Mouse (Mus musculus) liver, embryonic 14.5 days (tissue): ENCODE measurements around the gene Ehmt1. TPM values are rescaled to one million over a fixed set of nuclear protein-coding genes. Genes with fewer than 3 reads are reported as not detected.
A peak's percentile ranks its signal among the peaks of the same experiment; 100 is the strongest.

Experiments used
- ATAC-seq: fragments of 200-750 bp; cut with Nextera tagmentation; 2 replicates; pipeline ENCODE4 v1.8.0; 2017; ENCODE audit warnings: moderate number of reproducible peaks, mild to moderate bottlenecking, moderate library complexity; ENCODE audit not compliant: insufficient read depth
- DNase-seq, 3 experiments: peaks; one replicate each; pipeline ENCODE4 v3.0.0-alpha.2; 2012 to 2013; ENCODE audit warnings: low read depth in 3 of 3, low spot score in 3 of 3
- H3K27ac ChIP-seq: fragments of 300-500 bp; sonication (generic); 2 replicates; pipeline ENCODE4 v1.5.1; 2014; ENCODE audit warnings: moderate library complexity, mild to moderate bottlenecking, control low read depth, inconsistent platforms
- H3K27me3 ChIP-seq: fragments of 300-500 bp; sonication (generic); 2 replicates; pipeline ENCODE4 v1.6.1; 2014; ENCODE audit warnings: mild to moderate bottlenecking, low read length, moderate library complexity; ENCODE audit not compliant: control insufficient read depth, insufficient read depth
- H3K36me3 ChIP-seq: fragments of 300-500 bp; sonication (generic); replicated peaks from 2 replicates; pipeline ENCODE4 v1.6.1; 2014; ENCODE audit warnings: low read depth; ENCODE audit not compliant: control insufficient read depth, insufficient read depth
- H3K4me1 ChIP-seq, 2 experiments: fragments of 200-500 bp in 1 of 2; fragments of 300-500 bp in 1 of 2; sonication (generic) in 1 of 2; replicated peaks; 2 replicates each; pipeline ENCODE4 v1.6.1; 2012 to 2014; ENCODE audit warnings: antibody characterized with exemption in 1 of 2, inconsistent platforms in 1 of 2, low read length in 1 of 2; ENCODE audit not compliant: control insufficient read depth in 2 of 2, insufficient read depth in 2 of 2
- H3K4me2 ChIP-seq: fragments of 300-500 bp; sonication (generic); 2 replicates; pipeline ENCODE4 v1.6.1; 2014; ENCODE audit warnings: low read depth, mild to moderate bottlenecking, control low read depth, moderate library complexity
- H3K4me3 ChIP-seq, 2 experiments: fragments of 200-500 bp in 1 of 2; fragments of 300-500 bp in 1 of 2; sonication (generic) in 1 of 2; 2 replicates each; pipeline ENCODE4 v1.5.1; 2012 to 2014; ENCODE audit warnings: low read depth in 2 of 2, low read length in 2 of 2, mild to moderate bottlenecking in 2 of 2, control low read depth in 1 of 2, inconsistent platforms in 1 of 2, moderate library complexity in 1 of 2; ENCODE audit not compliant: insufficient read depth in 1 of 2
- H3K9ac ChIP-seq: fragments of 300-500 bp; sonication (generic); replicated peaks from 2 replicates; pipeline ENCODE4 v1.6.1; 2014; ENCODE audit warnings: mild to moderate bottlenecking, control low read depth, moderate library complexity
- H3K9me3 ChIP-seq: fragments of 300-500 bp; sonication (generic); 2 replicates; pipeline ENCODE4 v1.6.1; 2016; ENCODE audit warnings: low read length, mixed read lengths; ENCODE audit not compliant: control insufficient read depth
- CTCF ChIP-seq: IDR thresholded peaks from 2 replicates; pipeline ENCODE4 v1.5.1; 2016; ENCODE audit warnings: antibody characterized with exemption, low read depth, control low read depth
- EP300 ChIP-seq: IDR thresholded peaks from 2 replicates; pipeline ENCODE4 v1.6.1; 2016; ENCODE audit warnings: antibody characterized with exemption, low read depth
- WGBS: fragments of 180-500 bp; shearing (Covaris S2); extraction: QIAGEN DNeasy Blood & Tissue Kit; methylation state at CpG from one replicate; pipeline ENCODE4 v1.1.7; 2014; ENCODE audit not compliant: insufficient replicate concordance; 5-methylcytosine and 5-hydroxymethylcytosine counted together
- polyA plus RNA-seq, 2 experiments: library from polyadenylated mRNA; depleted of rRNA in 1 of 2; stranded (reverse) in 1 of 2; unstranded in 1 of 2; fragments of >200 nt; fragmentation: Nextera tagmentation in 1 of 2; extraction: Ambion mirVana in 1 of 2; gene quantifications; 2 replicates each; pipeline versions ENCODE4 v1.2.1 to v1.2.3; 2012 to 2014

Gene Ehmt1
- polyA plus RNA-seq, 2 experiments: 10.6 to 15.1 TPM

DNA sequence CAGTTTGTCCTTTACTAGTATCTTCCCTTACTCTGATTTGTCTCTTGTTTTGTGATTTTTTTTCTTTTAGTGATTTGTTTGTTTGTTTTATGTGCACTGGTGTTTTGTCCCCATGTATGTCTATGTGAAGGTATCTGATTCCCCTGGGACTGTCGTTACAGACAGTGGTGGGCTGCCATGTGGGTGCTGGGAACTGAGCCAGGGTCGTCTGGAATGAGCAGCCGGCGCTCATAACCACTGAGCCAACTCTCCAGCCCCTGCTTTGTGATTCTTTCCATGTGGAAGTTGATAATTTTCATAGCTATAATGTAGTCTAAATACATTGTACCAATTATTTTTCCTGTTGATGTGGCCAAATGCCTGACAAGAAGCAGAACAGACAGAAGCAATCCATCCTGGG, 148.6 kb downstream of the Ehmt1 start:
- Histone ChIP-seq H3K36me3 (no peaks in the 10 kb centered on the region), H3K27ac (no peak overlapping the region), H3K9ac (no peak overlapping the region), H3K9me3 (no peaks in the 10 kb centered on the region), H3K27me3 (no peaks in the 10 kb centered on the region), H3K4me2 (no peak overlapping the region), H3K4me1 (no peaks in the 10 kb centered on the region), H3K4me3 (no peak overlapping the region)
- no peak for TF ChIP-seq CTCF
- TF ChIP-seq EP300: no peak
- DNase-seq: no peak
- ATAC-seq: no peak
- WGBS: 65% methylated on average over 4 of the region's 4 CpGs

DNA sequence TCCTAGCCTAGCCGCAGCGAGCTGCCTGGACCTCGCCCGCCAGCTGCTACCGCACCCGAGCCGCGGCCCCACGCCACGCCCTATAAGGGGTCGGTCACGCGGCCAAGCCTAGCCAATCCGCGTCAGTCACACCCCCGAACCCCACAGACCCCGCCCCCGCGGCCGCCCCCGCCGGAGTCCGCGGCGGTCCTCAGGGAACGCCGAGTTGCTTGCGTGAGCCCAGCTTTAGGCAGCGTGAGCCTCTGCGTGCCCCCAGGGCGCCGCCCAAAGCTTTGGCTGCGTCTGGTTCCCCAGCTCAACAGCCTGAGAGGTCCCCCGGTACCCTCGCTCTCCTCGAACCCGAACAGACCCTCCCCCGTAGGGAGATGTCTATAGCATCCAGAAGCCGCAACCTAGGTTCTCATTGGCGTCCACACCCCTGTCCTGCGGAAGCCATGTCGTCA, 156.3 kb downstream of the Ehmt1 start, which contains the start of gene Cacna1b:
Gene Cacna1b, minus strand, starts transcription at position 38 of the 443 bp plus-strand sequence.
- Histone ChIP-seq H3K36me3 (no peaks in the 10 kb centered on the region), H3K9me3 (no peaks in the 10 kb centered on the region), H3K4me1 (no peaks in the 10 kb centered on the region; a peak in 1 of 4 replicates), H3K4me2 (peak within 1 kb of the TSS; percentile 64), H3K27ac (no peak within 1 kb of the TSS), H3K9ac (no peak within 1 kb of the TSS), H3K27me3 (peaks cover 31% of the 10 kb centered on the region), H3K4me3 (peak within 1 kb of the TSS; percentile 38 to 47)
- peak; percentile 10 to 33 (median 13) for DNase-seq
- TF ChIP-seq EP300: no peak
- TF ChIP-seq CTCF: no peak
- 1% methylated on average over 42 of the region's 42 CpGs for WGBS
- ATAC-seq: peak; percentile 61

DNA sequence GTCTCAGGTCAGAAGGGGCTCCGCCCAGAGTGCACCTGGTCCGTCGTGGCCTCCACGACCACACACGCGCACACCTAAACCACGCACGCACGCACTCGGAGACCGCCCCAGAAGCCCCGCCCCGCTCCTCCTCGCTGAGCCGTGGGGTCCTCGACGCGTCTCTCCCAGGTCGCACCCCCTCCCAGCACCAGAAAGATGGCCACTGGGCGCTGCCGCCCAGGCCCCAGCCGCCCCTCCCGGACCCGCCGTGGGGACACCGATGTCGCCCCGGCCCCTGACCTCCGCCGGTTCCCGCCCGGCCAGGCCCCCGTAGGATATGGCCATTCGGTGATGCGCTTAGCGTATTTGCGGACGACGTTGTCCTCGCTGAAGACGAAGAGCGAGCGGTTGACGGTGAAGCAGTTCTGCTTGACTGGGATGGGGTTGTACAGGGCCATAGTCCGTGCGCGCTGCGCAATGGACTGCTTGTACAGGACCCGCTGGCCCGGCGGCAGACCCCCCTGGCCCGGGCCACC, 156.9 kb downstream of the Ehmt1 start:
- Histone ChIP-seq H3K9ac (no peak overlapping the region), H3K27me3 (peaks cover 31% of the 10 kb centered on the region)
- WGBS: 2% methylated on average over 51 of the region's 52 CpGs

DNA sequence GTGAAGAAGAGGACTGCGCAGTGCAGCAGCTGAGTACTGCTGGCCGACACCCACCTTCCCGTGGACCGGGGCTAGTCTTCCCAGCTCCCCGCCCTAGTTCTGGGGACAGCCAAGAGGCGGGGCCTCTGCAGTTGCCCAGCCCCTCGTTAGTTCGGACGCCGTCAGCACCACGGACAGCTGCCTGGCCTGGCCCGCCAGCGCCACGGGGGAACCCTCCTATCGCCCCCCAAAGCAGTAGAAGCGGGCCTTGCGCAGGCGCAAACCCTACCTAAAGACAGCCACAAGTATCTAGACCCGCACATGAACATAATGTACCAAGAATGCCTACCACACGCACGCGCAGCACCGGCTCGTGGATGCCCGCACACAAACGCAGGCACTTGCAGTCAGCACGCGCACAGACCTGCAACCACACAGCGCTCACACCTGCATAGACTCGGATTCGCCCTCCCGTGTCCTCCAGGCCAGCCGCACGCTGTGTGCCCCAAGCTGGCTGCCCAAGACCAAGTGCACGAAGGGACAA, 157.4 kb downstream of the Ehmt1 start:
- Histone ChIP-seq H3K4me1 (no peaks in the 10 kb centered on the region; a peak in 1 of 4 replicates), H3K9ac (no peak overlapping the region), H3K4me3 (peak overlapping the region in 1 of 2 experiments; percentile 47; a peak in 1 of 4 replicates), H3K9me3 (no peaks in the 10 kb centered on the region), H3K4me2 (peak overlapping the region; percentile 64), H3K27me3 (peaks cover 31% of the 10 kb centered on the region), H3K27ac (no peak overlapping the region), H3K36me3 (no peaks in the 10 kb centered on the region)
- no peak for TF ChIP-seq CTCF
- TF ChIP-seq EP300: no peak
- 2% methylated on average over 35 of the region's 35 CpGs for WGBS
- peak; percentile 9 to 27 (median 26) for DNase-seq
- ATAC-seq: peak; percentile 28; the same call in 1 of the 2 replicates

More for the DNA sequence above, 156.9 kb downstream of the Ehmt1 start:
- TF ChIP-seq EP300 (no peak), CTCF (no peak)
- Histone ChIP-seq H3K4me3 (peak overlapping the region; percentile 5 to 47; a peak in 3 of 4 replicates), H3K4me1 (no peaks in the 10 kb centered on the region; a peak in 1 of 4 replicates), H3K9me3 (no peaks in the 10 kb centered on the region), H3K27ac (no peak overlapping the region), H3K36me3 (no peaks in the 10 kb centered on the region), H3K4me2 (peak overlapping the region; percentile 64)
- ATAC-seq (no peak), DNase-seq (no peak)

DNA sequence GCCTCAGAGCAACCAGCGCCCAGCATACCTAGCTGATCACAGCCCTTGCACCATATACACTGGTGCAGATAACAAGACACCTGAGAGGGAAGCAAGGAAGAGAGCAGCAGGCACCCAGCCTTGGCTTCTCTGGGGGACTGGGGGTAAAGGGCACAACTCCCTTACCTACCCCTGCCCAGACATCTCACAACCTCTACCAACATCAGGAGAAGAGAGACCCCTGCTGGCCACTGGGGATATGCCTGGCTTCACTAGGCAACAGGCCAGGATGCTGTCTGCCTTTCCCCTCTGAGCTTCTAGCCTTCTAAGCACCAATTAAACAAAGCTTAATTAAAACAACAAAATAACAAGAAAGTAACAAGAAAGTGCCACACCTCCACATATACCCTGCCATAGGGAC, 164.1 kb downstream of the Ehmt1 start:
- no peaks in the 10 kb centered on the region for H3K36me3 ChIP-seq
- ATAC-seq: no peak
- H3K4me2 ChIP-seq: no peak overlapping the region
- TF ChIP-seq EP300 (no peak), CTCF (peak; percentile 72)
- no peaks in the 10 kb centered on the region for H3K9me3 ChIP-seq
- no peaks in the 10 kb centered on the region for H3K27me3 ChIP-seq
- 68% methylated on average over 1 of the region's 1 CpGs for WGBS
- no peaks in the 10 kb centered on the region for H3K4me1 ChIP-seq
- no peak for DNase-seq
- no peak overlapping the region for H3K4me3 ChIP-seq
- no peak overlapping the region for H3K9ac ChIP-seq
- H3K27ac ChIP-seq: no peak overlapping the region
